Mouse (Mus musculus) midbrain, embryonic 12.5 days (tissue): Measurements from ENCODE around the gene Fam78b. TPM values are rescaled to one million over a fixed set of nuclear protein-coding genes. Genes with fewer than 3 reads are reported as not detected.

ENCODE experiments used
- ATAC-seq: fragments of 200-750 bp; cut with Nextera tagmentation; 2 replicates; pipeline ENCODE4 v1.8.0; 2017; ENCODE audit warnings: low read depth, moderate TSS enrichment, moderate library complexity; ENCODE audit not compliant: low FRiP score
- H3K27ac ChIP-seq: fragments of 300-500 bp; sonication (generic); replicated peaks from 2 replicates; pipeline ENCODE4 v1.5.1; 2016; ENCODE audit warnings: mild to moderate bottlenecking
- H3K27me3 ChIP-seq: fragments of 300-500 bp; sonication (generic); 2 replicates; pipeline ENCODE4 v1.6.1; 2016; ENCODE audit warnings: mild to moderate bottlenecking
- H3K36me3 ChIP-seq: fragments of 300-500 bp; sonication (generic); 2 replicates; pipeline ENCODE4 v1.6.1; 2016
- H3K4me1 ChIP-seq: fragments of 300-500 bp; sonication (generic); 2 replicates; pipeline ENCODE4 v1.6.1; 2016
- H3K4me2 ChIP-seq: fragments of 300-500 bp; sonication (generic); replicated peaks from 2 replicates; pipeline ENCODE4 v1.6.1; 2016; ENCODE audit warnings: mild to moderate bottlenecking, moderate library complexity
- H3K4me3 ChIP-seq: fragments of 300-500 bp; sonication (generic); 2 replicates; pipeline ENCODE4 v1.5.1; 2016; ENCODE audit warnings: mild to moderate bottlenecking
- H3K9ac ChIP-seq: fragments of 300-500 bp; sonication (generic); replicated peaks from 2 replicates; pipeline ENCODE4 v1.6.1; 2016; ENCODE audit warnings: mild to moderate bottlenecking, moderate library complexity
- H3K9me3 ChIP-seq: fragments of 300-500 bp; sonication (generic); 2 replicates; pipeline ENCODE4 v1.6.1; 2016; ENCODE audit warnings: mild to moderate bottlenecking
- WGBS: fragments of 180-500 bp; shearing (Covaris S2); methylation state at CpG from one replicate; pipeline ENCODE4 v1.1.7; 2016; 5-methylcytosine and 5-hydroxymethylcytosine counted together
- polyA plus RNA-seq: library from polyadenylated mRNA; unstranded; fragments of >200 nt; fragmentation: Nextera tagmentation; extraction: Ambion mirVana; gene quantifications from 2 replicates; pipeline ENCODE4 v1.2.1, GENCODE M21; 2016

Fam78b gene
- polyA plus RNA-seq, 1 experiment from 2014 or later: 8.7 TPM

DNA sequence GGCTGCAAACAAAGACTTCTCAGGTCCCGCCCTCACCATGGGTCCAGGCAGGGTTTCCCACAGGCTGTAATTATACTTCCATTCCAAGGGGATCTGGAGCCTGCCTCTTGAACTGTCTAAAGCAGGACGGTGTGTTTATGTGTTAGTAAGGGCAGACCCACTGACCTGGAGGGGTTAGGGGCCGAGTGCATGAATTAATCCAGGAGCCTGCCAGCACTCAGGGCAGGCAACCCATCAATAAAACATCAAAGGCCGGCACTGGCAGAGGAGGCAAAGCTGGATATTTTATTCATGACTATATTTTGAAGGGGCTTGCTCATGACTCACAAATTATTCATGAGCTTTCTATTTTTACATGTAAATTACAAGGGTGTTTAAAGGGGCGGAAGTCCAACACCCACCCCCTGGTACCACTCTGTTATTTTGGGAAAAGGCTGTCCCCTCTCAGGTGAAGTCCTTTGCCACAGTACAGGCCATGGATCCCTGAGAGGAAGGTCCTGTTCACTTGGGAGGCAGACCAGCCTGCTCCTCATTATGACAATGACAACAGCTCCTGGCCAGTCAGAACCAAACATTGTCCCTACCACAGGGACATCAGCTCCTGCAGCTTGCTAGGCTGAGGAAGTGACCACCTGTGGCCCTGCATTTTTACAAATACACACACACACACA lies 103.9 kb downstream of the Fam78b start:
- Histone ChIP-seq H3K36me3 (no peaks in the 10 kb centered on the region), H3K4me2 (no peak overlapping the region), H3K4me1 (peaks cover 9% of the 10 kb centered on the region; the same call in 1 of the 2 replicates), H3K4me3 (no peak overlapping the region), H3K9ac (no peak overlapping the region), H3K27ac (peak overlapping the region; percentile 57), H3K27me3 (no peaks in the 10 kb centered on the region), H3K9me3 (no peaks in the 10 kb centered on the region)
- WGBS: 35% methylated on average over 5 of the region's 5 CpGs
- peak; percentile 73 for ATAC-seq

DNA sequence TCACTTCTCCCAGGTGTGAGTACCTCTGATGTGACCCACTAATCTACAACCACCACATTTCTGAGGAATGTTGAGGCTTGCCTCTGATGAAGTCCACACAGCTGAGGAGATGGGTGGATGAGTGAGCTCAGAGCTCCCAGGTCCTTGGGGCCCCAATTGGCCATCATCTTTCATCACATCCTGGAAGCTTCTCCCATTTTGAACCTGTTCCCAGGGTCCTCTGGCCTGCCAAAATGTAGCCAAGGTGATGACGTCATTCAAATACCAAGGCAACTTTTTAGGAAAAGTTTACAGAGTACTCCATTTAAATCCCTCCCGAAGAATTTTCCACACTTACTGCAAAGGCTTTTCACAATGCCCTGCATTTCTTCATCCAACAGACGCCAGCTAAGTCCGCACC lies 104.7 kb downstream of the Fam78b start:
- H3K9me3 ChIP-seq: no peaks in the 10 kb centered on the region
- WGBS: 88% methylated on average over 4 of the region's 4 CpGs
- H3K4me1 ChIP-seq: peaks cover 9% of the 10 kb centered on the region; the same call in 1 of the 2 replicates
- H3K9ac ChIP-seq: no peak overlapping the region
- 0 out of 2 replicates have a peak overlapping the region, but pooled peaks have one; percentile 57 for H3K27ac ChIP-seq
- no peak overlapping the region for H3K4me3 ChIP-seq
- H3K4me2 ChIP-seq: no peak overlapping the region
- no peak for ATAC-seq
- no peaks in the 10 kb centered on the region for H3K36me3 ChIP-seq
- no peaks in the 10 kb centered on the region for H3K27me3 ChIP-seq

DNA sequence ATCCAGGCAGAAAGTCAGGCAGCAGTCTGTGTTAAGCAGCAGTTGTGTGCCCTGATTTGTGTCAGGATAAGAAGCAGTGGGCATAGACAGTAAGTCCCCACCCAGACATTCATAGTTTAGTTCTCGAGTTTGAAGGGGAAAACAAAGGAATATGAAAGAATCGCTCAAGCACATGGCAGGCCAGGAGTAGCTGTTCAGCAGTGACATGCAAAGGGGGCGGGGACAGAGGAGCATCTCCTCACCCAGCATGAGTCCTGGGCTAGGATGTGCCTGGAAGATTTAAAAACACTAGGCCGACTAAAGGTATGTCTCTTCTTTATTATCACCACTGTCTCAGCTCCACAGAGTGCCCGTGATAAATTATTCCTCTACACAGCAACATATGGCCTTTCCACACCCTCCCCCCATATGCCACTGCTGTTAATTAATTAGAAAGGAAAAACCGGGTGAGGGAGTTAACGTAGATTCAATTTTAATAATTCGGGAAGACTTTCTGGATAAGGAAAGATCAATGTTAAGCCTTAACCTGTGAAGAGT lies 107.8 kb downstream of the Fam78b start:
- no peaks in the 10 kb centered on the region for H3K27me3 ChIP-seq
- no peak overlapping the region for H3K27ac ChIP-seq
- no peak overlapping the region for H3K4me3 ChIP-seq
- no peaks in the 10 kb centered on the region for H3K36me3 ChIP-seq
- peaks cover 9% of the 10 kb centered on the region; the same call in 1 of the 2 replicates for H3K4me1 ChIP-seq
- no peaks in the 10 kb centered on the region for H3K9me3 ChIP-seq
- 82% methylated on average over 8 of the region's 8 CpGs for WGBS
- H3K4me2 ChIP-seq: no peak overlapping the region
- no peak for ATAC-seq
- H3K9ac ChIP-seq: no peak overlapping the region

DNA sequence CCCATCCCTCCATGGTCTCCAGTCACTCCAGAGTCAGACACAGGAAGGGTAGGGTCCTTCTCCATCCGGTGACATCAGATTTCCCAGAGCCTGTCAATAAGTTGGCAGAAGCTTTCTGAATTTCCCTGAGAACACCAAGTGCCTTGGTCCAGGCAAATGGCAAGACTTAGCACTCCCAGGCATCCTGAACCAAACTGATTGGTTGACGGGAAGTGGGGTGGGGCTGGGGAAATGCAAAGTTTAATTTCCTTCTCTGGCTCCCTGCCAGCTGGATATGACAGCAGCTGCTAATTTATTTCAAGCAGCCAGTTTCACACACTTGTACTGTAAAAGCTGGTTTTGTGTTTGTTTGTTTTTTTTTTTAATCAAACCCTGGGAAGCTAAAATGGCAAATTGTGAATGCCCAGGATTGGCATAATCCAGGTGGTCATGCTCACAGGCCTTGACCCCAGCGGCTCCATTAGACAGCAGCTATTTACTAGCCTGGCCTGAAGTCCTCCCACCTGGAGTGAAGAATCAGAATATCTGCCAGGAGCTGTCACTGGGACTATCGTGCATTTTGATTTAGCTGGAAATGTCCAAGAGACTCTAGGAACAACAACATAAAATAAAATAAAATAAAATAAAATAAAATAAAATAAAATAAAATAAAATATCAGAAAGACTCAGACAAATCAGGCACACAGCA lies 113.3 kb downstream of the Fam78b start:
- WGBS: 71% methylated on average over 4 of the region's 4 CpGs
- Histone ChIP-seq H3K9ac (no peak overlapping the region), H3K4me2 (no peak overlapping the region), H3K36me3 (no peaks in the 10 kb centered on the region), H3K27me3 (no peaks in the 10 kb centered on the region), H3K27ac (no peak overlapping the region), H3K4me3 (no peak overlapping the region), H3K9me3 (no peaks in the 10 kb centered on the region), H3K4me1 (peaks cover 5% of the 10 kb centered on the region)
- ATAC-seq: no peak

DNA sequence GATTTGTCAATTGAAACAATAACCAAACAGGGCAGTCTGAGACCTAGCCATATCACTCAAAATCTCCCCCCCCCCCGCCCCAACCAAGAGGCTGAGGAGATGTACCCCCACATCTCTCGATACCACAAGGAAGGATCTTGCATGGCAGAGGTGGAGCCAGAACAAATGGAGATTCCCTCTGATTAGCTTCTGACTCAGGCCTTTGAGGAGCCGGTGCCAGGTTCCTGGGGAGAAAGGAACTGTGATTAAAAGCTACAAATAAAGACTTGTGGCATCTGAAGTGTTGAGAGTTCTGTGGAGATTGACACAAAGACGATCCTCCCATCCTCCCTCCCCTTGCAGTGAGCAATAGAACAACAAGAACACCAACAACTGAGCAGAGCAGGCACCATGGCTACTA lies 113.9 kb downstream of the Fam78b start:
- Histone ChIP-seq H3K9me3 (no peaks in the 10 kb centered on the region), H3K4me3 (no peak overlapping the region), H3K4me2 (no peak overlapping the region), H3K27me3 (no peaks in the 10 kb centered on the region), H3K4me1 (peaks cover 5% of the 10 kb centered on the region), H3K36me3 (no peaks in the 10 kb centered on the region), H3K9ac (no peak overlapping the region), H3K27ac (no peak overlapping the region)
- 34% methylated on average over 4 of the region's 4 CpGs for WGBS
- ATAC-seq: no peak

DNA sequence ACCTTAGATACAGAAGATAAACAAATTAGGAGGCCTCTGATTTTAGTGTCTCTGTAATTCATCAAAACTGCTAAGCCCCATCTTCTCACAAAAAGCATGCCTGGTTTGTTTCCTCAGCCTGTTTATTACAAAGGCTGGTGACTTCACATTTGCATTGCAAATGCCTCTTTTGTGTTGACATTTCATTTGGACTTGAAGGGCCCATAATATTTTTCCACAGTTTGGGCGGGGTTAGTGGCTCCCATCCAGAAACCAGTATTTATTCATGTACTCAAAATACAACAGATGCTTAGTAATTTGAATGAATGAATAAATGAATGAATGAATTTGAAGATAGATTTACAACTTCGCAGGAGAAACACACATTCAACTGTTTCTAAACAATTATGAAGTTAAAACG lies 115.5 kb downstream of the Fam78b start:
- ATAC-seq: no peak
- Histone ChIP-seq H3K4me3 (no peak overlapping the region), H3K9ac (no peak overlapping the region), H3K27ac (no peak overlapping the region; the same call in 1 of the 2 replicates), H3K36me3 (no peaks in the 10 kb centered on the region), H3K4me1 (peaks cover 5% of the 10 kb centered on the region), H3K4me2 (no peak overlapping the region), H3K9me3 (no peaks in the 10 kb centered on the region), H3K27me3 (no peaks in the 10 kb centered on the region)
- WGBS: 66% methylated on average over 3 of the region's 3 CpGs

DNA sequence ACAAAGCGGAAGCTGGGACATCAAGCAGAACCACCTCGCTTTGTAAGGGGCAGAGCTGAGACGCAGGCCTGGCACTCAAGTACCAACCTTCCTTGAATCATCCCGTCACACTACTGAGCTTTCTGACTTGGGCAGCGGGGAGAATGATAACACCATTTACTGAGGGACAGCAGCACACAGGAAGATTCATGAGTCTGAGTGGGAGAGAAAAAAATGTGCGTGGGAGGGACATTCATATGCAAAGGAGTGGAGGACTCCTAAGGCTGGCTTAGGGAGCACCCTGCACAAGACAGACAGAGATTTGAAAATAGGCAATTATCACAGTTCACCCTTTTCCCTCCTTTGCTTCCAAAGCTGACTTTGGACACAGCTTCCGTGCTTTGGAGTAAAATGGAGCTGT lies 117.8 kb downstream of the Fam78b start:
- Histone ChIP-seq H3K4me1 (peaks cover 5% of the 10 kb centered on the region), H3K27ac (peak overlapping the region; percentile 52), H3K27me3 (no peaks in the 10 kb centered on the region), H3K4me3 (no peak overlapping the region), H3K36me3 (no peaks in the 10 kb centered on the region), H3K4me2 (no peak overlapping the region), H3K9me3 (no peaks in the 10 kb centered on the region), H3K9ac (no peak overlapping the region)
- WGBS: 70% methylated on average over 7 of the region's 7 CpGs
- no peak for ATAC-seq

DNA sequence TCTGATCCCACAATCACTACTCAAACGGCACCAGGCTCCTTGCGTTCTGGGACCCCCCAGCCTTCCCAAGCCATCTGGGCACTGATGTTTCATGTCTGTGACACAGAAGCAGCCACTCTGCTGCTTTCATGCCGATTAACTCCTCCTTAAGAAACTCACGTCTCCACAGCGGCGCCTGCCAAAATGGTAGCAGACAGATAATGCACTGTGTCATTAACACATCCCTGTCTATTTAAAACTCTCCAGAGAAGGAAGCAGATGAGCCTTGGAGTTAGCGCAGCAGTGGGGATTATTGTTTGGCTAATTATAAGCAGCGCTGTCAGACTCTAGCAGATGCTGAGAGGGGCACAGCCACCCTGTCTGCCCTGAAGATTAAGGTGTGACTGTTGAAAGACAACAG lies 118.2 kb downstream of the Fam78b start:
- H3K27ac ChIP-seq: peak overlapping the region; percentile 52
- no peak overlapping the region for H3K9ac ChIP-seq
- H3K4me1 ChIP-seq: peaks cover 5% of the 10 kb centered on the region
- H3K9me3 ChIP-seq: no peaks in the 10 kb centered on the region
- 47% methylated on average over 8 of the region's 8 CpGs for WGBS
- H3K27me3 ChIP-seq: no peaks in the 10 kb centered on the region
- no peaks in the 10 kb centered on the region for H3K36me3 ChIP-seq
- H3K4me2 ChIP-seq: no peak overlapping the region
- H3K4me3 ChIP-seq: no peak overlapping the region
- ATAC-seq: peak; percentile 72

DNA sequence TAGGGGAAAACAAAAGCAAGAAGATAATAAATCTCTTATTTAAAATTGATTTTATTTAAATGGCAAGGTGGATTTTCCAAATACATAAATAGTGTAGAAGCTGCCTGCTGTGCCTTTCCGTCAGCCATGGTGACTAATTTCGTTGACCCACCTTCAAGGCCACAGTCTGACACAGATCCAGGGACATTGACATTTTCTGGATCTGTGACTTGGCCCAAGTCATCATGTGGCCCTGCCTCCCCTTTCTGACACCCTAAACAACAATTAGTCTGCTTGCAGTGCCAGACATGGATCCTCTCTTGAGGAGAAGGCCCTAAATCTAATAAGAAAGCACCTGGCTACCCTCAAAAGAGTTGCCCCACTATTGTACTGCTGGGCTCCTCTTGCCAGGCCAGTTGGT lies 121.2 kb downstream of the Fam78b start:
- H3K4me2 ChIP-seq: no peak overlapping the region
- H3K36me3 ChIP-seq: no peaks in the 10 kb centered on the region
- no peak overlapping the region for H3K27ac ChIP-seq
- ATAC-seq: no peak
- H3K4me1 ChIP-seq: no peaks in the 10 kb centered on the region; the same call in 1 of the 2 replicates
- no peaks in the 10 kb centered on the region for H3K9me3 ChIP-seq
- no peak overlapping the region for H3K9ac ChIP-seq
- no peak overlapping the region for H3K4me3 ChIP-seq
- H3K27me3 ChIP-seq: no peaks in the 10 kb centered on the region
- 78% methylated on average over 2 of the region's 2 CpGs for WGBS

DNA sequence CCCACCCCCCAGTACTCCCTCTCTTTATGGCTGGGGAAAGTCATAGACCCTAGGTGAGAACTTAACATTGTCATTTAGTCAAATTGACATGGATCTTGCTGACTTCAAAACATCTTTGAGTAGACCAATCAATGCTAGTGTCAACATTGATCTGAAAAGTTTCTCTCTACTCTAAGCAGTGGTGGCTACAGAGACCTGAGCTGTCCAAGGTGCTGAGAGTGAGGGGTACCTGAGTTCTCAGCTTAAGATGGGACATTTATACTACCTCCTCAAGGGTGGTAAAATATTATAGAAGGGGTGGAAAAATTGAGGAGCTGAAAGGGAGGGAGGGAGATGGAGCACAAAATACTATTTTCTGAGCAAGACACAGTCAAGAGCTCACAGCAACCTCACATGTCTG lies 122.3 kb downstream of the Fam78b start:
- H3K9ac ChIP-seq: no peak overlapping the region
- no peak overlapping the region for H3K4me2 ChIP-seq
- ATAC-seq: no peak

DNA sequence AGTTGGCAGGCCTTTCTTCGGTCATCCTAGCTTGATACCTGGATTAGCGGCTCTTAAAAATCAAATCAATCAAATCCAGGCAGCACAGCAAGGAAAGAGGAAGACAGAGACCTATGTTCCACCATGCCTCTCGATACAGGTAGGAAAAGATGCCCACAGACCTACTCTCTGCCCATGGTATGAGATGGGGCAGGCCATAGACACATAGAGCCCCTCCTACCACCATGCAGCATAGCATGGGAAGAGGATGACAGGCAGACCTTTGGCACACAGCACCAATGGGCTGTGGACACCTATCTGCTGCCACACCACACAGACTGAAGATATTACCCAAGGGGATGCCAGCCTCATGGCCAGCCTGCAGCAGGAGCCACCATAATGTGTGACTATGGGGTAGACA lies 124.7 kb downstream of the Fam78b start:
- Histone ChIP-seq H3K4me2 (no peak overlapping the region), H3K4me3 (no peak overlapping the region), H3K36me3 (no peaks in the 10 kb centered on the region), H3K27ac (no peak overlapping the region), H3K27me3 (no peaks in the 10 kb centered on the region), H3K4me1 (no peaks in the 10 kb centered on the region), H3K9me3 (no peaks in the 10 kb centered on the region), H3K9ac (no peak overlapping the region)
- WGBS: 90% methylated on average over 3 of the region's 3 CpGs
- ATAC-seq: no peak

More for the DNA sequence above, 122.3 kb downstream of the Fam78b start:
- Histone ChIP-seq H3K36me3 (no peaks in the 10 kb centered on the region), H3K9me3 (no peaks in the 10 kb centered on the region), H3K4me1 (no peaks in the 10 kb centered on the region; the same call in 1 of the 2 replicates), H3K27ac (no peak overlapping the region), H3K27me3 (no peaks in the 10 kb centered on the region), H3K4me3 (no peak overlapping the region)

DNA sequence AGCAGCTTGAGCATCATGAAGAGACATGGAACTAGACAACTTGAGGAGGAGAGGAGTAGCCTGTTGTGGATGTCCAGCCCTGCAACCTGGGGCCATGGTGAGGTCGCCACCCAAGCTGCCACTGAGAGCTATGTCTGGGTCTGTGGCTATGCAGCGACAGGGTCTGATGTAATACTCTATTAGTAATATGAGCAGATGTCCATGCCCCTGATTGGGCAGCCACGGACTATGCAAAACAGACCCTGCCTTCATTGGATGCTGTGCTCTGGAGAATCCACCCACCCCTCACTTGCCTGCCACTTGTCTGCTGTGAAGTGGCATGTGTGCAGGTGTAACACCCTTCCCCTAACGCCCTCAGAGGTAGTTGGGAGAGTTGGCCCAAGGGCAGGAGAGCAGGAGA lies 125.1 kb downstream of the Fam78b start:
- no peak for ATAC-seq
- Histone ChIP-seq H3K9ac (no peak overlapping the region), H3K27ac (no peak overlapping the region), H3K27me3 (no peaks in the 10 kb centered on the region), H3K4me3 (no peak overlapping the region), H3K9me3 (no peaks in the 10 kb centered on the region), H3K4me1 (no peaks in the 10 kb centered on the region), H3K4me2 (no peak overlapping the region), H3K36me3 (no peaks in the 10 kb centered on the region)
- WGBS: 78% methylated on average over 4 of the region's 4 CpGs
